Mouse (Mus musculus): ENCODE measurements around the gene Arpc5.

The Arpc5 gene

GRCm38 (mm10) chr1:152817027-152817769 lies 50.9 kb downstream of the Arpc5 start:
- DNase-seq: no peak

GRCm38 (mm10) chr1:152817794-152818193 lies 51.5 kb downstream of the Arpc5 start:
- DNase-seq: no peak

- DNase-seq: no peak
These were observed 53.2 kb downstream of the Arpc5 start for GRCm38 (mm10) chr1:152819558-152819957.

- DNase-seq: no peak
These were observed 54.8 kb downstream of the Arpc5 start for GRCm38 (mm10) chr1:152820911-152821695.

GRCm38 (mm10) chr1:152821746-152822145 lies 55.4 kb downstream of the Arpc5 start:
- no peak for DNase-seq

GRCm38 (mm10) chr1:152824206-152824605 lies 57.9 kb downstream of the Arpc5 start:
- DNase-seq: no peak
